Mouse (Mus musculus): ENCODE results near the gene Pdlim7.

Pdlim7 gene

GRCm38 (mm10) chr13:55486916-55487577 is 26.4 kb downstream of the Pdlim7 start:
- no peak for DNase-seq (ENCODE audit: low read depth, low spot score)

- DNase-seq (ENCODE audit: low read depth, low spot score): no peak
Observed at GRCm38 (mm10) chr13:55486029-55486794, 27.3 kb downstream of the Pdlim7 start.

GRCm38 (mm10) chr13:55484520-55485088 is 28.9 kb downstream of the Pdlim7 start:
- DNase-seq (ENCODE audit: low read depth, low spot score): no peak

GRCm38 (mm10) chr13:55483593-55483992 is 29.9 kb downstream of the Pdlim7 start:
- no peak for DNase-seq (ENCODE audit: low read depth, low spot score)

GRCm38 (mm10) chr13:55483071-55483470 is 30.4 kb downstream of the Pdlim7 start:
- DNase-seq (ENCODE audit: low read depth, low spot score): no peak

GRCm38 (mm10) chr13:55482542-55482941 is 30.9 kb downstream of the Pdlim7 start:
- DNase-seq (ENCODE audit: low read depth, low spot score): no peak

GRCm38 (mm10) chr13:55479929-55480328 is 33.5 kb downstream of the Pdlim7 start:
- no peak for DNase-seq (ENCODE audit: low read depth, low spot score)

GRCm38 (mm10) chr13:55479008-55479407 is 34.5 kb downstream of the Pdlim7 start:
- no peak for DNase-seq (ENCODE audit: low read depth, low spot score)

- DNase-seq (ENCODE audit: low read depth, low spot score): no peak
Observed at GRCm38 (mm10) chr13:55478036-55478435, 35.4 kb downstream of the Pdlim7 start.

GRCm38 (mm10) chr13:55477492-55477891 is 36.0 kb downstream of the Pdlim7 start:
- no peak for DNase-seq (ENCODE audit: low read depth, low spot score)

- DNase-seq (ENCODE audit: low read depth, low spot score): no peak
Observed at GRCm38 (mm10) chr13:55476256-55476655, 37.2 kb downstream of the Pdlim7 start.

- DNase-seq (ENCODE audit: low read depth, low spot score): no peak
Observed at GRCm38 (mm10) chr13:55475750-55476149, 37.7 kb downstream of the Pdlim7 start.

- no peak for DNase-seq (ENCODE audit: low read depth, low spot score)
Observed at GRCm38 (mm10) chr13:55474621-55475069, 38.8 kb downstream of the Pdlim7 start.

GRCm38 (mm10) chr13:55473961-55474360 is 39.5 kb downstream of the Pdlim7 start:
- no peak for DNase-seq (ENCODE audit: low read depth, low spot score)

- DNase-seq (ENCODE audit: low read depth, low spot score): no peak
Observed at GRCm38 (mm10) chr13:55473076-55473831, 40.2 kb downstream of the Pdlim7 start.

- DNase-seq (ENCODE audit: low read depth, low spot score): no peak
Observed at GRCm38 (mm10) chr13:55472132-55473022, 41.1 kb downstream of the Pdlim7 start.

- no peak for DNase-seq (ENCODE audit: low read depth, low spot score)
Observed at GRCm38 (mm10) chr13:55471819-55472131, 41.7 kb downstream of the Pdlim7 start.

GRCm38 (mm10) chr13:55471156-55471818 is 42.2 kb downstream of the Pdlim7 start:
- DNase-seq (ENCODE audit: low read depth, low spot score): no peak

GRCm38 (mm10) chr13:55470372-55470771 is 43.1 kb downstream of the Pdlim7 start:
- DNase-seq (ENCODE audit: low read depth, low spot score): no peak

GRCm38 (mm10) chr13:55468851-55469560 is 44.5 kb downstream of the Pdlim7 start:
- DNase-seq (ENCODE audit: low read depth, low spot score): no peak

Measured in retina, adult 2 months (tissue).